Mouse (Mus musculus): ENCODE results near the gene Cacnb3.

DNA sequence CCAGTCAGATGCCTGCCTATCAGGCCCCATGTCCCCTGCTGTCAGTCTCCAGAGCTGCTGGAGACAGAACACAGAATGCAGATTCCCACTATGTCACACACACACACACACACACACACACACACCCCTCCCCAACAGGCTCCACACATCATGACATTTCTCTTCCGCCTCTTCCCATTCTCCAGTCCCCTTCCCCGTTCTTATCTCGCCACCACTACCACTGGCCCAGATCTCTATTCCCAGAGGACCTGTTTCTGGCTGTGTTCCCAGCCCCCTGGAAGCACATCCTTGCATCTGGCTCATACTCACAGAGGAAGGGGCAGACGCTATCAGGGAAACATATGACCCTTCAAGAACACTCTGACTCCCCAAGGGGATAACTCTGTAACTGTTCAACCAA, 23.1 kb upstream of the Cacnb3 start:
- TF ChIP-seq CTCF (IDR thresholded peaks at IDR 0.05; ENCODE audit: low read depth, low read length): no peak
- TF ChIP-seq POLR2A (IDR thresholded peaks at IDR 0.05; ENCODE audit: borderline replicate concordance, low read depth, low read length): no peak
